Mouse (Mus musculus): ENCODE data around the gene Mlf2.

GRCm38 (mm10) chr6:124967766-124968165 lies 36.6 kb downstream of the Mlf2 start:
- TF ChIP-seq POLR2A (IDR thresholded peaks at IDR 0.05; ENCODE audit: low read depth, low read length) (no peak), CTCF (conservative IDR thresholded peaks at IDR 0.05; ENCODE audit: insufficient read depth, insufficient read length, low read depth, low read length) (peak; percentile 54)
